Mouse (Mus musculus): Measurements from ENCODE around the gene Phpt1. TPM values are rescaled to one million over a fixed set of nuclear protein-coding genes. Genes with fewer than 3 reads are reported as not detected.

Gene Phpt1
- polyA plus RNA-seq, 1 experiment from 2014 or later = 151 TPM

DNA sequence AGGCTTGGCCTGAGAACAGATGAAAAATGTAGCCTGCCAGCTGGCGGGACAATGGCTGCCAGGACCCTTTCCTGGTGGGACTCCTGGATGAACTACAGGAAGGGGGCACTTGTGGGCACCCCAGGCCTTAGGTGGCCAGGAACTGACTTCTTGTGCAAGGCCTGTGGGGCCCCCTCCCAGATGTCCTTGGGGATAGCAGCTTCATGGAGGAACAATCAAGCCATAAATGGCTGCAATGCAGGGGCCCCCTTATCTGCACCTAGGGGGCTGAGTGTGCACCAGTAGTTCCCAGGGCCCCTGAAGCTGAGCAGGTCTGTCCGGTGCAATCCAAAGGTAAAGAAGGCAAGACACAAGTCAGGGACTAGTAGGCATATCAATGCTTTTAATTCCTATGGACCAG, 2.0 kb downstream of the Phpt1 start:
- Histone ChIP-seq H3K27ac (0 out of 2 replicates have a peak overlapping the region, but pooled peaks have one; percentile 3), H3K4me2 (peak overlapping the region; percentile 92)
- ATAC-seq (ENCODE audit: insufficient read depth, low FRiP score, low read depth) = no peak

DNA sequence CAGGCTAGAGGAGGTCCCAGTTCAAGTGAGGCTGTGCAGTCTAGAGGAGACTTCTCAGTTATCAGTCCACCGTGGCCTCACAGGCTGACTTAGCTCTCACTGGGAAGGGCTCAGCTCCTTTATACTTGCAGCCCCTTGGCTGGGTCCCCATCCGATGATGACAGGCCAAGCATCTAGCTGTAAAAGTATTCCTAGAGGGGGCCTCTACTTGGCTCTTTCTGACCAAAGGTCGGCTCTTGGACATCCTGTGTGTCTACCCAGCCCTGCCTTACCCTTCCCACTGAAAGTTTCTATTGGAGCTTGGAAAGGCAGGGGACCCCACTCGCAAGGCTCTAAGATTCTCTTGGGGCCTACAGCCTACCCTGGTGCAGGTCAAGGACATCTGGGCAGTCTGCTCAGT, 3.8 kb downstream of the Phpt1 start:
- Histone ChIP-seq H3K27me3 (replicated peaks) (peaks cover under 1% of the 10 kb centered on the region; the same call in 1 of the 2 replicates), H3K27ac (no peak overlapping the region), H3K4me3 (replicated peaks) (no peak overlapping the region), H3K4me1 (peaks cover 22% of the 10 kb centered on the region), H3K9me3 (no peaks in the 10 kb centered on the region), H3K9ac (no peak overlapping the region), H3K36me3 (0 out of 2 replicates have a peak, but pooled peaks cover 4% of the 10 kb centered on the region), H3K4me2 (no peak overlapping the region)
- no peak for ATAC-seq (ENCODE audit: insufficient read depth, low FRiP score, low read depth)
- WGBS = 77% methylated on average over 4 of the region's 4 CpGs

More for the DNA sequence above, 2.0 kb downstream of the Phpt1 start:
- Histone ChIP-seq H3K9ac (no peak overlapping the region), H3K27me3 (replicated peaks) (peaks cover 19% of the 10 kb centered on the region), H3K4me3 (replicated peaks) (no peak overlapping the region), H3K4me1 (peaks cover 35% of the 10 kb centered on the region), H3K36me3 (0 out of 2 replicates have a peak, but pooled peaks cover 4% of the 10 kb centered on the region), H3K9me3 (no peaks in the 10 kb centered on the region)
- WGBS = 82% methylated on average over 2 of the region's 2 CpGs

DNA sequence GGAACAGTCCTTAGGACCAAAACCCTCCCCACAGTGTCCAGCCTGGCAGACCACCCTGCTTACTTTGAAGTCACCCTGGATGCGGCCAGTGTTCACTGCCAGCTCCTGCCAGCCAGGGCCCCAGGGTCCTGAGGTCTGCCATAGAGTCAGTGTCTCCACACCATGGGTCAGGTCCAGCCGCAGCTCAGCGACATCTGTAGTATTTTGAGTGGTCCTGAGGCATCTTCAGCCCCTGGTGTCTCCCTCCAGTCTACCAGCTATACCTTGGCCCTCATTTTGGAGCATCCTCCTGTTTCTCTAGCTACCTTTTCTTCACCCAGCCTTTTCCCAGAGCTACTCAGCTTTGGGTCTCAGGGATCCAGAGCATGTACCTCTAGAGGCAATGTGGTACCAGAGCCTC, 5.7 kb downstream of the Phpt1 start:
- 89% methylated on average over 3 of the region's 3 CpGs for WGBS
- Histone ChIP-seq H3K9ac (no peak overlapping the region), H3K4me3 (replicated peaks) (no peak overlapping the region)

DNA sequence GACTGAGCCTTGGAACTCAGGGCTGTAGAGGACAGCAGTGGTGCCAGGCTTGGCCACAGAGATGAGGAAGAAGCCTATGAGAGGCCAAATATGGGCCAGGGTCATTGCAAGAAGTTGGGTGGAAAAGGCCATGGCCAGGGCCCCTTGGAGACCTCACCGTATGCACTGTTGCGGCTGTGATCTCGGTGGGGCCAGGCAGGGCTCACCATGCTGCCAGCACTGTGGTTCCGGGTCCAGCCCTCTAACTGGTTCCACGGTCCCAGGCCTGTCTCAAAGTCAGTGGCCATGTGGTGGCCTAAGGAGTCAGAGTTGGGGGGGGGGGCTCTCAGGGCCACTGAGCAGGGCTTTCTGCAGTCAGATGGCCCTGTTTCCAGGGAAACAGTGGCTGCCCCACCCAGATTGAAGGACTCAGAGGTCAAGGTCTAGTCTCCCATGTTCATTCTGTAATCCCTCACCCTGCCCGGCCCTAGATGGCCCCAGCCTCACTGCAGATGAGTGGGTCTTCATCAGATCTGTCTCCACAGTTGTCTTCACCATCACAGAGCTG, 6.5 kb downstream of the Phpt1 start:
- no peak for ATAC-seq (ENCODE audit: insufficient read depth, low FRiP score, low read depth)
- peaks cover 22% of the 10 kb centered on the region; the same call in 1 of the 2 replicates for H3K36me3 ChIP-seq

More for the DNA sequence above, 5.7 kb downstream of the Phpt1 start:
- H3K27ac ChIP-seq = no peak overlapping the region
- no peak for ATAC-seq (ENCODE audit: insufficient read depth, low FRiP score, low read depth)
- H3K36me3 ChIP-seq = peaks cover 14% of the 10 kb centered on the region; the same call in 1 of the 2 replicates
- no peak overlapping the region for H3K4me2 ChIP-seq
- no peaks in the 10 kb centered on the region for H3K27me3 ChIP-seq (replicated peaks)
- peaks cover 13% of the 10 kb centered on the region for H3K4me1 ChIP-seq
- no peaks in the 10 kb centered on the region for H3K9me3 ChIP-seq

DNA sequence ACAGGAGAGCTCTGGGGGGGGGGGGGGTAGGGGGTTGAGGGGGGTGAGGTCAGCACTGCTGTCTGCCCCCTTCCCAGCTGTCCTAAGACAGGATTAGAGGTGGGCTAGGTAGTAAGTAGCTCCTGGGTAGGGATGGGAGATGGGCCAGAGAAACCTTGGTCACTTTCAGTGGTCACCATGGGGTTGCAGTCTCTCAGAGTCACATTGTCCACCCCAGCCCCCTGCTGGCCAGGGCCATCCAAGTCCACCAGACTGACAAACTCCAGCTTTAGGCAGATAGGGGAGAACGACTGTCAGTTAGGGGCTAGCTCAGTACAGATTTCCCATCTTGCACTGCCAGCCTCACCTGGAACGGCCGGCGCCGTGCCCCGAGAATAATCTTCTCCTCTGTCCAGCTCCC, 8.5 kb downstream of the Phpt1 start:
- Histone ChIP-seq H3K4me1 (no peaks in the 10 kb centered on the region), H3K27ac (no peak overlapping the region), H3K27me3 (replicated peaks) (no peaks in the 10 kb centered on the region), H3K36me3 (peaks cover 42% of the 10 kb centered on the region), H3K4me3 (replicated peaks) (no peak overlapping the region), H3K9me3 (no peaks in the 10 kb centered on the region), H3K4me2 (no peak overlapping the region), H3K9ac (no peak overlapping the region)
- no peak for ATAC-seq (ENCODE audit: insufficient read depth, low FRiP score, low read depth)
- 72% methylated on average over 6 of the region's 6 CpGs for WGBS

More for the DNA sequence above, 6.5 kb downstream of the Phpt1 start:
- Histone ChIP-seq H3K9ac (no peak overlapping the region), H3K27me3 (replicated peaks) (no peaks in the 10 kb centered on the region), H3K9me3 (no peaks in the 10 kb centered on the region), H3K27ac (no peak overlapping the region), H3K4me3 (replicated peaks) (no peak overlapping the region), H3K4me2 (no peak overlapping the region), H3K4me1 (peaks cover 6% of the 10 kb centered on the region)
- WGBS = 84% methylated on average over 6 of the region's 6 CpGs

DNA sequence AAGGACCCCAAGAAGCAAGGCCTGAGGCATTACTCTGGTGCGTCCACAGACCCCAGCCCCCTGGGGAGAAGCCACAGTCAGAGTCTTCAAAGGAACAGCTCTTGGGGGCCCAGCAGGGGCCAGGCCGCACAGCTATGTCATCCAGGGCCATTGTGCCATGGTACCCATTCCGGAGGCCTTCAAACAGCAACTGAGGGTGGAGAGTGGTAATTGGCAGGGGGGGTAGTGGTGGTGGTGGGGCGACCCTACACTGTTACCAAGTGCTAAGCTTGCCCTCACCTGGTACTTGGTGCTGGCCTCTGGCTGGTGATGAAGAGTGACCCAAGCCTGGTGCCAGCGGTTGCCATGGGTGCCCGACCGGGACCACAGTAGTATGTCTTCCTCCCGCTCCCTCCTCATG, 9.3 kb downstream of the Phpt1 start:
- no peak overlapping the region for H3K27ac ChIP-seq
- no peak for ATAC-seq (ENCODE audit: insufficient read depth, low FRiP score, low read depth)
- 91% methylated on average over 8 of the region's 8 CpGs for WGBS
- no peak overlapping the region for H3K4me2 ChIP-seq
- H3K27me3 ChIP-seq (replicated peaks) = no peaks in the 10 kb centered on the region
- peaks cover 50% of the 10 kb centered on the region for H3K36me3 ChIP-seq
- no peaks in the 10 kb centered on the region for H3K9me3 ChIP-seq
- H3K4me1 ChIP-seq = no peaks in the 10 kb centered on the region
- H3K9ac ChIP-seq = no peak overlapping the region
- H3K4me3 ChIP-seq (replicated peaks) = no peak overlapping the region

DNA sequence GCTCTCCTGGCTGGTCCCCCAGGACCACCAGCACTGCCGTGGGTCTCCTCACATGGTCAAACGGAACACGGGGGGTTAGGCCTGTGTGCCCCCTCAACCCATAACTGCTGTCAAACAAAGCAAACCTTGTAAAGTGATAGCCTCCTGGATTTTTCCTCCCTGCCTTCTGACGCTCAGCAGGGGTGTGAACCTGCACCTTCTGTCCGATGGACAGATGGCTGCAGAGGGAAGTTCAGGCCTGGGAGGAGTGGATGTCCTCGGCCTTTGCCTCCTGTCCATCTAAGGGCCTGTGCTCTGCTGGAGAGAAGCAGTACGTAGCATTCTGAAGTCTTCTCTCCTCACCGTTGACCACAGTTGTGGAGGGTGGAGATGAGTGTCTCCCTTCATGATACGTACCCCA, 13.1 kb downstream of the Phpt1 start:
- Histone ChIP-seq H3K27ac (no peak overlapping the region), H3K36me3 (peaks cover 51% of the 10 kb centered on the region)

DNA sequence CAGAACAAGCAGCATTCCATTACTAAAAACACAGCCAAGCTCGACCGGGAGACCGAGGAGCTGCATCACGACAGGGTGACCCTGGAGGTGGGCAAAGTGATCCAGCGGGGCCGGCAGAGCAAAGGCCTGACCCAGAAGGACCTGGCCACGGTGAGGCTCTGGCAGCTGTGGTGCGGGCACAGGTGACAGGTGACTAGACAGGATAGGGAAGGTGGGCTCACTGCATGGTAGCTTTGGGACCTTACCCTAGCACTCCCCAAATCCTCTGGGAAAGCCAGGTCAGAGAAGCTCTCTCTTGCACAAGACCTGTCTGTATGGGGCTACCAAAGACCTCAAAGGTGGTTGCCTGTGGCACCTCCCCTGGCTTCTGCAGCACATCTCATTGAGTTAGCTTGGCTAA, 14.5 kb downstream of the Phpt1 start:
- no peak overlapping the region for H3K27ac ChIP-seq
- WGBS = 87% methylated on average over 8 of the region's 8 CpGs
- no peak overlapping the region for H3K4me3 ChIP-seq (replicated peaks)
- no peak for ATAC-seq (ENCODE audit: insufficient read depth, low FRiP score, low read depth)
- no peak overlapping the region for H3K4me2 ChIP-seq
- no peaks in the 10 kb centered on the region for H3K9me3 ChIP-seq
- H3K4me1 ChIP-seq = peaks cover 14% of the 10 kb centered on the region
- no peaks in the 10 kb centered on the region for H3K27me3 ChIP-seq (replicated peaks)
- H3K36me3 ChIP-seq = peaks cover 51% of the 10 kb centered on the region
- H3K9ac ChIP-seq = no peak overlapping the region

More for the DNA sequence above, 13.1 kb downstream of the Phpt1 start:
- WGBS = 80% methylated on average over 9 of the region's 9 CpGs
- Histone ChIP-seq H3K4me1 (peaks cover 14% of the 10 kb centered on the region), H3K9me3 (no peaks in the 10 kb centered on the region), H3K4me2 (no peak overlapping the region), H3K9ac (no peak overlapping the region), H3K27me3 (replicated peaks) (no peaks in the 10 kb centered on the region), H3K4me3 (replicated peaks) (no peak overlapping the region)
- ATAC-seq (ENCODE audit: insufficient read depth, low FRiP score, low read depth) = no peak

DNA sequence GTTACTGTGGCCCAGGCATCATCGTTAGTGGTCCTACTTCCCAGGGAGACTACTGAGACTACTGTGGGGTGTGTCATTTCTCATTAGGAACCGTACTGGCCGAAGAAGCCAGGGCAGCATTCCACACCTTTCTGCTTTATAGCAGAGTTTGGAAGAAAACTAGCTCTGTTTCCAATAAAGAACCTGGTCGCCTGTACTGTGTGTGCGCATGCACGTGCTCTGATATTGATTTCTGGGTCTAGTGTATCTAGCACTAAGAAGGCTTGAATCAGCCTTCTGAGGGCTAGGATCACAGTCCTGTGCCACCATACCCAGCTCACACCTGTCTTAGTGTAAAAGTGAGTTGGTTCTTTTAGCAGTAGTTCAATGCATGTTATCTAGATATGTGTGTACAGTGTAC, 16.2 kb downstream of the Phpt1 start:
- Histone ChIP-seq H3K9ac (peak overlapping the region; percentile 97; the same call in 1 of the 2 replicates), H3K27me3 (replicated peaks) (no peaks in the 10 kb centered on the region), H3K9me3 (no peaks in the 10 kb centered on the region), H3K4me2 (peak overlapping the region; percentile 88), H3K27ac (0 out of 2 replicates have a peak overlapping the region, but pooled peaks have one; percentile 14), H3K4me3 (replicated peaks) (peak overlapping the region; percentile 91), H3K36me3 (peaks cover 34% of the 10 kb centered on the region), H3K4me1 (peaks cover 14% of the 10 kb centered on the region)
- no peak for ATAC-seq (ENCODE audit: insufficient read depth, low FRiP score, low read depth)
- 62% methylated on average over 6 of the region's 6 CpGs for WGBS

DNA sequence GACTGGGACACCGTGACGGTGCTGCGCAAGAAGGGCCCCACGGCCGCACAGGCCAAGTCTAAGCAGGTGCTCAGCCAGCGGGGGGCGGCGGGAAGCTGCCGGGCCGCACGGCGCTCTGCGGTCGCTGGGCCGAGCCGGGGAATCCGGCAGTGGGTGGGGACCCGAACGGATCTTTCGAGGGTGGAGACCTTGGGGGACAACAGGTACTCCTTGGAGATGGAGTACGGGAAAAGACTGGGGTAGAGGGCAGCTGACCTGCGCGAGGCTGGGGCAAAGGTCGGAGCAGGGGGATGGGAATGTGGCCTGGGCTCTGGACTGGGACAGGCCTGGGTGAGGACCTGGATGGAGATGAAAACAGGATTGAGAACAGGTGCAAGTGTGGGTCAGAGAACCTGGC, 17.1 kb downstream of the Phpt1 start:
- Histone ChIP-seq H3K4me1 (peaks cover 14% of the 10 kb centered on the region), H3K4me3 (replicated peaks) (peak overlapping the region; percentile 91), H3K27me3 (replicated peaks) (no peaks in the 10 kb centered on the region), H3K9me3 (no peaks in the 10 kb centered on the region), H3K27ac (peak overlapping the region; percentile 72), H3K9ac (peak overlapping the region; percentile 97), H3K36me3 (peaks cover 26% of the 10 kb centered on the region), H3K4me2 (peak overlapping the region; percentile 88)
- under 1% methylated on average over 24 of the region's 24 CpGs for WGBS
- no peak for ATAC-seq (ENCODE audit: insufficient read depth, low FRiP score, low read depth)

DNA sequence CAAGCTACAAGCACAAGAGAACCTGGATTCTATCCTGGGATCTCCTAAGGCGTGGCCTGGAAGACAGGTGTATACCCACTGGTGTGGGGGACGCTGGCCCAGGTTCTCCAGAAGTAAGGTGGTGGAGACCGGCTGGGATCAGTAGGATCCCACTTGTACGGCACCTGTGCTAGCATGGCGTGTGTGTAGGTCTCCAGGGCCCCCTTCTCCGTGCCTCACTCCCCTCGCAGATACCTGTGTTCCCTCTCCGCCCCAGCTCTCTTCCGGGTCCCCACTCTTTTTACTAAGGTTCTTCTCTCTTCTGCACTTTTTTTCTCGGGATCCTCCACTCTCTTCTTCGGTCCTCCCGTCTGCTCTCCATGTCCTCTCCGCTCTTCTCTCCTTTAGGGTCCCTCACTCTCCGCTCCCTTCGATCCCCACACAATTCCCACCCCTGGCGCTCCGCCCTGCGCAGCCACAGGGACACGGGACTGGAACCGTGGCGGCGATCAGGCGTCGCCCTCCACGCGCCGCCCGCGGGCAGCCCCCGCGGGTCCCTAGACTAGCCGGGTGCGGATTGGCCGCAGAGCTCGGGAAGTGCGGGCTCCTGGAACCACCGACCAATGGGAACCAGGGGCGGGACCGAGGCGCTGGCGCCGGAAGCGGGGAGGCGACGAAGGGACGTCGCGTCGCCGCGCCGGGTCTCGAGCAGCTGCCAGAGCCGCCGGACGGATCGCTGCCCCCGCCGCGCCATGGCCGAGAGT, 17.6 kb downstream of the Phpt1 start, which contains the start of gene Edf1:
TSS of gene Edf1 (plus strand) at position 627 of the 743 bp plus-strand sequence.
- ATAC-seq (ENCODE audit: insufficient read depth, low FRiP score, low read depth) = peak; percentile 97
- WGBS = under 1% methylated on average over 61 of the region's 61 CpGs
- Histone ChIP-seq H3K27me3 (replicated peaks) (no peaks in the 10 kb centered on the region), H3K9me3 (no peaks in the 10 kb centered on the region), H3K4me2 (peak within 1 kb of the TSS; percentile 88), H3K9ac (peak within 1 kb of the TSS; percentile 97), H3K4me1 (peaks cover 14% of the 10 kb centered on the region), H3K36me3 (peaks cover 21% of the 10 kb centered on the region), H3K27ac (peak within 1 kb of the TSS; percentile 72), H3K4me3 (replicated peaks) (peak within 1 kb of the TSS; percentile 91)

DNA sequence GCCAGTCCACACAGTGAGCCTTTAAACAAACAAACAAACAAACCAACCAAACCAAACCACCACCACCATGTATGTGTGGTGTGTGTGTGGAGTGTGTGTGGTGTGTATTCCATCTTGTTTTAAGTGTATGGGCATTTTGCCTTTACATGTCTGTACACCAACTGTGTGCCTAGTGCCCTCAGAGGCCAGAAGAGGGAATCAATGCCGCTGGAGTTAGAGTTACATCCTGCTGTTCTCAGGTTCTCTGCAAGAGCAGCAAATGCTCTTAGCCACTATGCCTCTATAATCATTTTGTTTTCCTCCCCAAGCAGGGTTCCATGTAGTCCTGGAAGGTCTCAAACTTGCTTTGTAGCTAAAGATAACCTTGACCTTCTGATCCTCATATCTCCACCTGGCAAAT, 18.7 kb downstream of the Phpt1 start:
- no peaks in the 10 kb centered on the region for H3K27me3 ChIP-seq (replicated peaks)
- no peak overlapping the region for H3K4me2 ChIP-seq
- peaks cover 10% of the 10 kb centered on the region for H3K36me3 ChIP-seq
- H3K9ac ChIP-seq = no peak overlapping the region
- no peaks in the 10 kb centered on the region for H3K9me3 ChIP-seq
- H3K4me1 ChIP-seq = peaks cover 14% of the 10 kb centered on the region
- no peak overlapping the region for H3K4me3 ChIP-seq (replicated peaks)
- ATAC-seq (ENCODE audit: insufficient read depth, low FRiP score, low read depth) = no peak
- 56% methylated on average over 1 of the region's 1 CpGs for WGBS
- H3K27ac ChIP-seq = no peak overlapping the region

All from stomach, embryonic 15.5 days (tissue).